Mouse (Mus musculus): ENCODE results near the gene Ms4a6b.
"Not testable (repeated sequence)": the region's sequence is repeated elsewhere in the genome, so short reads cannot be mapped to it uniquely, and the experiment has no call there.

The Ms4a6b gene

DNA sequence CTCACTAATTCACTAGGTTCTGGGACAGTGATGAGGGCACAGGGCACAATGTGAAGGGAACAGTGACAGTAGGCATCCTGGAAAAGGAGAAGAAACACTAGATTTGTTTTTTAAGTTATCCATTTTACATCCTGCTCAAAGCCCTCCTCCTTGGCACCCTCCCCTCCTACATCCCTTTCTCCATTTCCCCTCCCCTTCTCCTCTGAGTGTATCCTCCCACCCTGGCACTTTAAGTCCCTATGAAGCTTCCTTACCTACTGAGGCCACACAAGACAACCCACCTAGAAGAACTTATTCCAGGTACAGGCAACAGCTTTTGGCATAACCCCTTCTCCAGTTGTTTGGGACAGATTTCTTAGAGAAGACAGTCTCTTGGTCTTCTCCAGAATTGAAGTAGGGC, at the start of gene Ms4a6b:
Gene Ms4a6b (plus strand): TSS at position 267 of the 400 bp plus-strand sequence.
- no peak for DNase-seq

DNA sequence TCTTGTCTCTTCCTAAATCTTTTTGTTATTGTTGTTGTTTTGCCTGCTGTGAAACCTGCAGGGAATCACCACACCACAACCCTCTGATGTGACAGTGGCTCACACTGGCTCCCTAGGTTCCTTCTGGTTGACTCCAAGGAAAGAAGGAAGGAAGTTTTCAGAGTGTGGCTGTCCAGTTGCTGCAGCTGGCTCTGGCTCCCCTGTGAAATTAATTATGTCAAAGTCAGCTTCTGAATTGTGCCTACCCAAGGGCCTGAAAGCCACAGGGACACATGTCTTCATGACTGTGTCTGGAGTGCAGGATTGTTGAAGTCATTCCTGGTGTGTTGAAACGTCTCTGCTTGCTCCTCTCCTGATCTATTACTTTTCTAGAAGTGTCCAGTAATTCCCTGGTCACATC, 48.0 kb upstream of the Ms4a6b start:
- not testable (repeated sequence) for DNase-seq

GRCm38 (mm10) chr19:11469215-11469614, 47.1 kb upstream of the Ms4a6b start, which contains the start of gene Ms4a6c:
Ms4a6c (plus strand) TSS chr19:11469366.
- DNase-seq: not testable (repeated sequence)

DNA sequence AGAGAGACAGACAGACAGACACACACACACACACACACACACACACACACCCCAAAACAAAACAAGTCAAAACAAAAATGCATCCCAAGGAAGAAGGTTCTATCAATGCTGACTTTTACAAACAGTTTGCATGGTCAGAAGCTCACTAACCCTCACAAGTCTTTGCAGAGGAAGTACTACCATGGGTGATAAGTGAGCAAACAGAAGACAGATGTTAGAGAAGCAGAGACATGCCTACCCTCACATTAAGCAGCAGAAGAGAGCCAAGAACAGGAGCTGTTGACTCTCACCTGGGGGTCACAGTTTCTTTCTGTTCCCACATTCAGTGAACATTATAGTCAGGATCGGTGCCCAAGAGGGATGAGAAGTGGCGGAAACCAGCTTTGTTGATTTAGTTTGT, 36.6 kb upstream of the Ms4a6b start:
- no peak for DNase-seq

DNA sequence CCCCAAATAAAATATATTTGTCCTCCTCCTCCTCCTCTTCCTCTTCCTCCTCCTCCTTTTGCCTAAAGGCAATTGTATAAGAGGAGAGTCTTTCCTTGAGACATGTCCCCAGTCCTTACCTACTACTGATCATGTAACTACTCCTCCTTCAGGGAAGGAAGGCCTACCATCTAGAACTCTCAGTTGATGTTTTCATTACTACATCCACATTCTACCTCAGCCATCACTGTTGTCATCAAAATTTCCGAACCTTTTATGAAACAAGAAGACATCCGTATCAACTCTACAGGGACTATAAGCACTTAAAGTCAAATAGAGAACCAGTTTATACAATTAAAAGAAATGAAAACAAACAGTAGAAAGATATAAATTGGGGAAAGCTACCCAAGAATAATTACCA, 33.6 kb upstream of the Ms4a6b start:
- DNase-seq: no peak

- no peak for DNase-seq
Measured at GRCm38 (mm10) chr19:11483941-11484340, 32.4 kb upstream of the Ms4a6b start.

GRCm38 (mm10) chr19:11484388-11484787, 31.9 kb upstream of the Ms4a6b start:
- DNase-seq: no peak

DNA sequence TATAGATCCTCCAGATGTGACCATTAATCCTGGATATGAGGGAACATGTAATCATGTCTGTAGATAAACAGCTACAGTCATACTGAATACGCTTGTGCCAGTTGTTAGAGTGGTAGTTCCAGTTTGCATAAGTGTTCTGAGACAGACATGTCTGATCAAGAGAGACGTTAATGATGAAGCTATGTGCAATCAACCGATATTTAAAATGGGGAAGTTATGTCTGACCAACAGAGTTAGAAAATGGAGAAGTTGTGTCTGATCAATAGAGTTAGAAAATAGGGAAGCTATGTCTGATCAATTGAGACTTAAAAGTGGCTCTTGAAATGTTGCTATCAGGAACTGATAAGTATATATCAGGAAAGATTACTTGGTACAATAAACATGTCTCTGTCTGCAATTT, 31.0 kb upstream of the Ms4a6b start:
- DNase-seq: no peak

- DNase-seq: no peak
Measured at GRCm38 (mm10) chr19:11485746-11486145, 30.6 kb upstream of the Ms4a6b start, which contains the start of gene Gm8369. Gm8369 (plus strand) TSS chr19:11485938.

DNA sequence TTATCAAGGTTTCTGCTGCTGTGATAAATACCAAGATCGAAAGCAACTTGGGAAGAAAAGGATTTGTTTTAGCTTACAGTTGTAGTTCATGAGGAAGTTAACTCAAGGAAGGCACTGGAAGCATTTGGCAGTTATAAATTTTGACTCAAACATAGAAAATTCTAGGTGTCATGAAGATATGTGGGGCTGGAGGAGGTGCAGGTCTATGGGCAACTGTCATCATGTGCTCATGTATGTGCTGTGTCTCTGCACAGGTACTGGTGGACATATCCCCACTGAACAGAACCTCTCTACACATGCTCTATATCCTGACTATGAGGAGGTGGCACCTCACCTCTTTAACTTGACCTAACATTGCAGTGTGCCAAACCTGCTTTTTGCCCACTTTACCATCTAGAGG, 29.7 kb upstream of the Ms4a6b start:
- DNase-seq: no peak

DNA sequence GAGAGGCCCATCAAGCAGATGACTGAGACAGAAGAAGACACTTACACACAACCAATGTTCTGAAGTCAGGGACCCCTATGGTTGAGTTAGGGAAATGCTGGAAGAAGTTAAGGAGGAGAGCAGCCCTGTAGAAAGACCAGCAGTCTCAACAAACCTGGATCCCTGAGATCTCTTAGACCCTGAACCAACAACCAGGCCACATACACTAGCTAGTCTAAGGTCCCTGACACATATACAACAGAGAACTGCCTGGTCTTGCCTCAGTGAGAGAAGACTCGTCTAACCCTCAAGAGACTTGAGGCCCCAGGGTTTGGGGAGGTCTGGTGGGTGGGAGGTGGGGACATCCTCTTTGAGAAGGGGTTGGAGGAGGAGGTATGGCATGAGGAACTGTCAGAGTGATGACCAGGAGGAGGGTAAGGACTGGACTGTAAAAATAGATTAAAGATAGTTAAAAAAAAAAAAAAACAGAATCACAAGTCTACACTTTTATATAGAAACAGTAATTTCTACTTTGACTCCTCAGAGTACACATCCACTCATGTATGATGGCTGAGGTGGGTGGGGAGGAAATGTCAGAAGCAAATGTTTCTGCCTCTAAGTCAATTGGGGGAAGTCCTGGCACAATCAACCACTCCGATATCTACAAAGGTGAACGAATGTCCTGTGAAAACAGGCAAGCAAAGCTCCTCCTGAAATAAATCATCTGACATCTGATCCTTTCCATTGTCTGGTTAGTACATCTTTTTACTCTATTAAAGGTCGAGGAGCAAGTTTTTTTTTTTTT, 24.7 kb upstream of the Ms4a6b start:
- no peak for DNase-seq

- no peak for DNase-seq
Measured at GRCm38 (mm10) chr19:11492671-11493070, 23.6 kb upstream of the Ms4a6b start.

GRCm38 (mm10) chr19:11494519-11494918, 21.8 kb upstream of the Ms4a6b start:
- no peak for DNase-seq

DNA sequence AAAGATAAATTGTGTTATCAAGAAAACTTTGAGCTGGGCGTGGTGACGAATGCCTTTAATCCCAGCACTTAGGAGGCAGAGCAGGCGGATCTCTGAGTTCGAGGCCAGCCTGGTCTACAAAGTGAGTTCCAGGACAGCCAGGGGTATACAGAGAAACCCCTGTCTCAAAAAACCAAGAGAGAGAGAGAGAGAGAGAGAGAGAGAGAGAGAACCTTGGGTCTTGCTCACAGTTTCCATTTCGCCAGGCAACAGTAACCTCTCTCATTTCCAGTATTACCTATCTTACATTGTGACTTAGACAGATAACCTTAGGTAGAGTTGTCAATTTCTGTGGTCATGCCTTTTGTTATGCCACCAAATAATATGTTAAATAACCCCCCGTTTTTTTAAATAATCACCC, 20.0 kb upstream of the Ms4a6b start:
- DNase-seq: no peak

DNA sequence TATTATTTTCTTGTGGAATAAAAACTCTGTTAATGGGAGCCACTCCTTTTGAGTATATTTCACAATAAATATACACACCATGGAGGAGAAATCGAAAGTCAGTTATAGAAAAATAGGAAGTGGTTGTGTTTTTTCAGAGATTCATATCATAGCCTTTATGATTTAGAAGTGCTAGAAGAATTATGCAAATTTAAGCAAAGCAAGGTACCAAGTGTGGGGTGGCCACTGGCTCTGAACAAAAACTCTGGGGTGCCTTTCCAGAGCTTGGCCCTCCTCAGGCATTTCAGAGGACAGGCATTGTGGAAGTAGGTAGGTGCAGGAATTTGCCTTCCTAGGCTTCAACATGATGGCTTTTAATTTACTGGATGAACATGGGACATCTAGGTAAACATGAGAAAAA, 19.0 kb upstream of the Ms4a6b start:
- DNase-seq: not testable (repeated sequence)

DNA sequence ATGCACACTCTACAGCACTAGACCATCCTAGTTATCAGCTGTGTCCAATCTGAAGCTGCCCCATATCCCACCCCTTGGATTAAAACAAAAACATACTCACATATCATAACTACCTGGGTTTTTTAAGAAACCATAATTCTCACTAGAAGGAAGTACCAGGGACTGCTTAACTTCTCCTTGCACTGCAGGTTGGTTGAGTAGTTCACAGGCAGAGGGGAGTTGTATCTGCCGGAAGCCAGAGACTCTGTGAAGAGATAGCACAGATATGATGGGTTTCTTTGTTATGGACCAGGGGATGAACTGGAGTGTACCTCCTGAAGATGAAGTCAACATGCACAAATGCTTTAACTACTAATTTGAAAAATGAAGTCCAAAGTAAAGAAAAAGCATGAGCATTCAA, 15.5 kb upstream of the Ms4a6b start:
- no peak for DNase-seq

DNA sequence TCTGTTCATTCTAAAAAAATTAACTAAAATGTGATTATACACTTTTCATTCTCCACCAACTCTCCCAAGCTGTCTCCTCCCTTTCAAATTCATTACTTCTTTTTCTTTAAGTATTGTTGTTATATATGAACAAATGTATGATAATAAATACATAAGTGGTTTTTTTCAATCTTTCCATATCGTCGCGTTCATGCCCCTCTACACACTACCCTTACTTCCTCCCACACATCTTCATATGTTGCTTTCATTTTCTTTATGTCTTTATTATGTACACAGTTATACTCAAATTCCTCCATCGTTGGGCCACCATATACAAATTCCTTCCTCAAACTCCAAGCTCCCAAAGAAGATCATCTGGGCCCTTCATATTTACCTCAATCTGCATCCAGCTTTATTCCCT, 15.0 kb upstream of the Ms4a6b start:
- no peak for DNase-seq

- DNase-seq: no peak
Measured at GRCm38 (mm10) chr19:11504857-11505256, 11.5 kb upstream of the Ms4a6b start.

DNA sequence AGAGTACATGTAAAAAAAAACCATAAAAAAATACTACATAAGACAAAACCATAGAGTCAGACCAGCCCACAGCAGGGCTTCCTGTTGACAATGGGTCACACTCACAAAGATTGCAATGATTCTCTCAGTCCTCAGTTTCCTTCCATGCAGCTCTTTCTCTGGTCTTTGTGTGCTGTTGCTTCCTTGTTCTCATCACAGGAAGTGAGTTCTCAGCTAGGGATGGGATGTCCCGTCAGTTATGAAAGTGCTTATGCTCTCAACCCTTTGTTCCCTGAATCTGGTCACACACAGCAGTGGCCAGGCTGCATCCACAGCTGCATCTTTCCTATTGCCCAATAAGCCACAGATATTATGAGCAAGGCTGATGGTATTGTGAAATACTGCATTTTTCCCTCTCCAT, 2.9 kb upstream of the Ms4a6b start:
- no peak for DNase-seq

DNA sequence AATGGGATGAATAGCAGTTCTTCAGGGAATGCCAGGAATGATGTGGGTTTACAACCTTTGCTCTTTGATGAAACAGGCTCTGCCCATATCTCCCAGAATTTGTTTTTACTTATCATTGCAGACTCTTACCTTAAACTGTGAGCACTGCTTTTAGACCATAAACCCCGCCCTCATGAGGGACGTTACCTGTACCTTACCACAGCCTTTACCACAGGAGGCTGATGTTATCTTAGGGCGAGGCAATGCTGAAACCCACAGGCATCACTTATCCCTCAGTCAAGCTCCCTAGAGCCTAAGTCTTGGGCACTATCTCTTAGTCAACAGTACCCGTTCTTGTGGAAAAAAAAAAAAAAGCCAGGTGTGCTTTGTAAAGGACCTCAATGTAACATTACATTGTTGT, 533 bp downstream of the Ms4a6b start:
- no peak for DNase-seq

DNA sequence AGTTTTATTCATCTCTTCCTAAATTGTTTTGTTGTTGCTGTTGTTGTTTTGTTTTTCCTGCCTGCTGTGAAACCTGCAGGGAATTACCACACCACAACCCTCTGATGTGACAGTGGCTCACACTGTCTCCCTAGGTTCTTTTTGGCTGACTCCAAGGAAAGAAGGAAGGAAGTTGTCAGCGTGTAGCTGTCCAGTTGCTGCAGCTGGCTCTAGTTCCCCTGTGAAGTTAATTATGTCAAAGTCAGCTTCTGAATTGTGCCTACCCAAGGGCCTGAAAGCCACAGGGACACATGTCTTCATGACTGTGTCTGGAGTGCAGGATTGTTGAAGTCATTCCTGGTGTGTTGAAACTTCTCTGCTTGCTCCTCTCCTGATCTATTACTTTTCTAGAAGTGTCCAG, 1.1 kb downstream of the Ms4a6b start:
- DNase-seq: peak in 1 of 2 experiments; percentile 2

- DNase-seq: not testable (repeated sequence)
Measured at GRCm38 (mm10) chr19:11518356-11518755, 2.0 kb downstream of the Ms4a6b start.

GRCm38 (mm10) chr19:11520146-11520545, 3.8 kb downstream of the Ms4a6b start:
- DNase-seq: no peak

- DNase-seq: no peak
Measured at GRCm38 (mm10) chr19:11533421-11533820, 17.1 kb downstream of the Ms4a6b start.

GRCm38 (mm10) chr19:11533888-11534445, 17.7 kb downstream of the Ms4a6b start:
- DNase-seq: no peak

Data from kidney, postnatal 36 days (tissue).